Mouse (Mus musculus) heart, embryonic 14.5 days (tissue): ENCODE results near the gene Fut11. TPM values are rescaled to one million over a fixed set of nuclear protein-coding genes. Genes with fewer than 3 reads are reported as not detected.

Source experiments
- ATAC-seq: fragments of 200-750 bp; cut with Nextera tagmentation; 2 replicates; pipeline ENCODE4 v1.8.0; 2017; ENCODE audit warnings: low read depth, moderate TSS enrichment; ENCODE audit not compliant: insufficient number of reproducible peaks, insufficient read depth, low FRiP score
- H3K27ac ChIP-seq, 2 experiments: fragments of 200-500 bp in 1 of 2; fragments of 300-500 bp in 1 of 2; sonication (generic) in 1 of 2; replicated peaks in 1 of 2; 2 replicates each; pipeline ENCODE4 v1.5.1; 2012 to 2014; ENCODE audit warnings: low read depth in 2 of 2, low read length in 2 of 2, control low read depth in 1 of 2, mild to moderate bottlenecking in 1 of 2, mixed read lengths in 1 of 2; ENCODE audit not compliant: control insufficient read depth in 1 of 2, insufficient read depth in 1 of 2
- H3K27me3 ChIP-seq: fragments of 300-500 bp; sonication (generic); 2 replicates; pipeline ENCODE4 v1.6.1; 2014; ENCODE audit warnings: mild to moderate bottlenecking, low read length, control low read depth; ENCODE audit not compliant: control insufficient read depth, insufficient read depth
- H3K36me3 ChIP-seq: fragments of 300-500 bp; sonication (generic); 2 replicates; pipeline ENCODE4 v1.6.1; 2014; ENCODE audit warnings: mild to moderate bottlenecking, control low read depth, low read length, mixed read lengths; ENCODE audit not compliant: control insufficient read depth, insufficient read depth
- H3K4me1 ChIP-seq, 2 experiments: fragments of 200-500 bp in 1 of 2; fragments of 300-500 bp in 1 of 2; sonication (generic) in 1 of 2; 2 replicates each; pipeline ENCODE4 v1.6.1; 2012 to 2014; ENCODE audit warnings: low read length in 2 of 2, control low read depth in 1 of 2, mixed read lengths in 1 of 2; ENCODE audit not compliant: control insufficient read depth in 2 of 2, insufficient read depth in 2 of 2
- H3K4me2 ChIP-seq: fragments of 300-500 bp; sonication (generic); 2 replicates; pipeline ENCODE4 v1.6.1; 2014; ENCODE audit warnings: mild to moderate bottlenecking, low read length
- H3K4me3 ChIP-seq, 2 experiments: fragments of 200-500 bp in 1 of 2; fragments of 300-500 bp in 1 of 2; sonication (generic) in 1 of 2; 2 replicates each; pipeline ENCODE4 v1.5.1; 2012 to 2014; ENCODE audit warnings: low read length in 2 of 2, mild to moderate bottlenecking in 2 of 2, control low read depth in 1 of 2, low read depth in 1 of 2, moderate library complexity in 1 of 2; ENCODE audit not compliant: control insufficient read depth in 1 of 2, insufficient read depth in 1 of 2
- H3K9ac ChIP-seq: fragments of 300-500 bp; sonication (generic); 2 replicates; pipeline ENCODE4 v1.6.1; 2014; ENCODE audit warnings: mild to moderate bottlenecking, low read length
- H3K9me3 ChIP-seq: fragments of 300-500 bp; sonication (generic); 2 replicates; pipeline ENCODE4 v1.6.1; 2016; ENCODE audit warnings: low read length, control low read depth; ENCODE audit not compliant: control insufficient read depth
- WGBS: fragments of 180-500 bp; shearing (Covaris S2); extraction: QIAGEN DNeasy Blood & Tissue Kit; methylation state at CpG from one replicate; pipeline ENCODE4 v1.1.7; 2014; 5-methylcytosine and 5-hydroxymethylcytosine counted together
- polyA plus RNA-seq: library from polyadenylated mRNA; unstranded; fragments of >200 nt; fragmentation: Nextera tagmentation; extraction: Ambion mirVana; gene quantifications from 2 replicates; pipeline ENCODE4 v1.2.1, GENCODE M21; 2014

Fut11 gene
- polyA plus RNA-seq, 1 experiment from 2014 or later, result 16.5 TPM

DNA sequence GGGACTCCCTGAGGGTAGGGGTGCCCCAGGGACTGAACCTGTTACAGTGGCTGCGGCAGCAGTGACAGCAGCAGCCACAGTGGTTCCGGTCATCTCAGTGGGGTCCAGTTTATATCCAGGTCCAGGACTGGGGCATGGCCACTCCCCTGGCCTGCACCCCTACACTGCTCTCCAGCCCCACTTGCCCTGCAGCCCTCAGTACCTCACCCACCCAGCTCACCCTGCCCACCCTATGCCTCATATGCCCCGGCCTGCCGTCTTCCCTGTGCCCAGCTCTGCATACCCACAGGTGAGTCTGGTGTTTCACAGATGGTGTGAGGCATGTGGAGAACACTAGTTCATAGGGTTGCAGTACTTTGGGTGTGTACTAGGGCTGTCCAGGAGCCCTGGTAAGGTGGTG is 26.6 kb downstream of the Fut11 start:
- Histone ChIP-seq H3K4me1 (peaks cover 9 to 13% of the 10 kb centered on the region in 2 experiments), H3K9me3 (no peaks in the 10 kb centered on the region), H3K27ac (no peak overlapping the region), H3K36me3 (peaks cover 100% of the 10 kb centered on the region), H3K9ac (no peak overlapping the region), H3K4me3 (no peak overlapping the region), H3K4me2 (no peak overlapping the region), H3K27me3 (no peaks in the 10 kb centered on the region)
- ATAC-seq, result no peak
- 88% methylated on average over 4 of the region's 4 CpGs for WGBS

DNA sequence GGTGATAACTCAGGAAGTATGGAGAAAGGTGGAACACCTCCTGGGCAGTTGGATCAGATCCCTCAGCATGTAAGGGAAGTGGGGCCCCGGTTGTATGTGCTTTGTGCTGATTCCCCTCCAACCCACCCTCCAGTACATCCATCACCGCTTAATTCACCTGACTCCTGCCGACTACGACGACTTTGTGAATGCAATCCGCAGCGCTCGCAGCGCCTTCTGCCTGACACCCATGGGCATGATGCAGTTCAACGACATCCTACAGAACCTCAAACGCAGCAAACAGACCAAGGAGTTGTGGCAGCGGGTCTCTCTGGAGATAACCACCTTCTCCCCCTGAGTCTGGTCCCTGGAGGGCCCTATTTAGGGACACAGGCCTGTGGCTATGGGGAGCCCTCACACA is 28.2 kb downstream of the Fut11 start:
- Histone ChIP-seq H3K4me3 (no peak overlapping the region), H3K4me2 (no peak overlapping the region), H3K27me3 (no peaks in the 10 kb centered on the region), H3K36me3 (peaks cover 100% of the 10 kb centered on the region), H3K9ac (no peak overlapping the region), H3K27ac (no peak overlapping the region), H3K9me3 (no peaks in the 10 kb centered on the region), H3K4me1 (peaks cover 9 to 13% of the 10 kb centered on the region in 2 experiments)
- no peak for ATAC-seq
- WGBS, result 87% methylated on average over 12 of the region's 12 CpGs

DNA sequence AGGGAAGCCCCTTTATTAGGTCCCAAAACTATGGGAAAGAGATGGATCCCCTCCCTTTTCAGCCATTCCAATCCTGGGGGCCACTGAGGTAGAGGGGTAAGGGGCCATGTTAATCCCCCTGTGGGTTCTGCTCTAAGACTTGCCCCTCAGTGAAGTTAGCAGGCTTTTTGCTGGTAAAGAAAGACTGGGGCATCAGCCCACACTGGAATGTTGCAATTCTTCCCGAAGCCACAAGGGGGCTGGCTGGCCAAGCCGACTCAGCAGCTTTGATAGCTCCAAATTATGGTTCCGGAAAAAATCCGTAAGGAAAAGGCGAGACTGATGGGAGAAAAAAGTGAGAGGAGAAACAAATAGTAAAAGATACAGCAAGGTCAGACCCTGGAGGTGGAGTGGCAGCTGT is 29.3 kb downstream of the Fut11 start:
- no peak for ATAC-seq
- Histone ChIP-seq H3K27me3 (no peaks in the 10 kb centered on the region), H3K4me2 (no peak overlapping the region), H3K4me1 (peaks cover 9 to 13% of the 10 kb centered on the region in 2 experiments), H3K36me3 (peaks cover 100% of the 10 kb centered on the region), H3K9ac (0 out of 2 replicates have a peak overlapping the region, but pooled peaks have one; percentile 4), H3K4me3 (no peak overlapping the region), H3K27ac (no peak overlapping the region), H3K9me3 (no peaks in the 10 kb centered on the region)
- WGBS, result 30% methylated on average over 5 of the region's 5 CpGs

DNA sequence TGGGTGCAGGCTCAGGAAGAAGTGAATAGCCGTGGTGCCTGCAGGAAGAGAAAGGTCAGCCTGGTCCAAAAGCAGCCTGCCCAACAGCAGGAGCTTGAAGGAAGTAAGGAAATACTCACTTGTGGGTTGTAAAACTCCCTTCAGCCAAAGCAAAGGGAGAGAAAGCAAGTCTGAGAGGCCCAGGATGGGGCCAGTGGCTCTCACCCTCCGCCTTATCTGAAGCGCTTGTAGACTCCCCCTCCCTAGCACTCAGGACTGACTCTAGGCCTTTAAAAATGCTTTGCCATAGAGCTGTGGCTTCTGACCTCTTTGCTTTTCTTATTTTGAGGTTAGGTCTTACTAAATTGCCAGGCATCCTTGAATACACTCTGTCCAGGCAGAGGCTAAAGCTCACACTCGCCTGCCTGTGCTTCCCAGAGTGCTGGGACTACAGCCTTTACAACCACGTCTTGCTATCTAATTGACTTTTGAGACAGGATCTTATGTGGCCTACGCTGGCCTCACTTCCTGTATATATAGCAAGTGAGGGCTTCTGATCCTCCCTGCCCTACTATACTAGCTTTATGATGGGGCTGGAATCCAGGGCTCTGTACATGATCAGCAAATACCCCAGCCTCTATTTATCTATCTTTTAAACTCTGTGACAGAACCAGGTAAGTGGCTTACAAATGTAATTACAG is 31.0 kb downstream of the Fut11 start:
- Histone ChIP-seq H3K4me2 (no peak overlapping the region), H3K36me3 (peaks cover 100% of the 10 kb centered on the region), H3K9me3 (no peaks in the 10 kb centered on the region), H3K27me3 (no peaks in the 10 kb centered on the region), H3K27ac (peak overlapping the region; percentile 3 to 53; a peak in 3 of 4 replicates), H3K4me1 (peaks cover 9 to 13% of the 10 kb centered on the region in 2 experiments), H3K4me3 (no peak overlapping the region), H3K9ac (peak overlapping the region; percentile 63)
- 27% methylated on average over 6 of the region's 6 CpGs for WGBS
- no peak for ATAC-seq

DNA sequence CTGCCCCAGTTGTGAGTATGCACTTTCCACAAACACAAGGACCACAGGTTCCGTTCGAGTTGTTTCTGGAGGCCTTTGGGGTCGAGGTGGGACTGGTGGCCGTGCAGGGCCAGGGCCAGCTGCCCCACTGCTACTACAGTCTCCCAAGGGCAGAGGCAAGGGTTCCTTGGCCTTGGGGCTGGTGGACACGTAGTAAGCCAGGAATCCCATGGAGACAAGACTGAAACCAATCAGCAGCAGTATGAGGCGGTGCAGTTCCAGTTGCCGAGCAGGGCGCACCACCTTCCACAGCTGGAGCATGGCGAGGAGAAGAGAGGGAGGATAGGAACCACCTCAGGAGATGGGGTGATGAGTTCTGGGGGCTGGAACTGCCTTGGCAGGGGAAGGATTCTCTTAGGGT is 35.1 kb downstream of the Fut11 start:
- ATAC-seq, result no peak
- Histone ChIP-seq H3K4me3 (no peak overlapping the region), H3K27me3 (no peaks in the 10 kb centered on the region), H3K4me1 (peaks cover 11 to 26% of the 10 kb centered on the region in 2 experiments), H3K36me3 (peaks cover 78% of the 10 kb centered on the region), H3K4me2 (no peak overlapping the region), H3K9ac (no peak overlapping the region), H3K27ac (no peak overlapping the region), H3K9me3 (no peaks in the 10 kb centered on the region)
- WGBS, result 88% methylated on average over 9 of the region's 9 CpGs

DNA sequence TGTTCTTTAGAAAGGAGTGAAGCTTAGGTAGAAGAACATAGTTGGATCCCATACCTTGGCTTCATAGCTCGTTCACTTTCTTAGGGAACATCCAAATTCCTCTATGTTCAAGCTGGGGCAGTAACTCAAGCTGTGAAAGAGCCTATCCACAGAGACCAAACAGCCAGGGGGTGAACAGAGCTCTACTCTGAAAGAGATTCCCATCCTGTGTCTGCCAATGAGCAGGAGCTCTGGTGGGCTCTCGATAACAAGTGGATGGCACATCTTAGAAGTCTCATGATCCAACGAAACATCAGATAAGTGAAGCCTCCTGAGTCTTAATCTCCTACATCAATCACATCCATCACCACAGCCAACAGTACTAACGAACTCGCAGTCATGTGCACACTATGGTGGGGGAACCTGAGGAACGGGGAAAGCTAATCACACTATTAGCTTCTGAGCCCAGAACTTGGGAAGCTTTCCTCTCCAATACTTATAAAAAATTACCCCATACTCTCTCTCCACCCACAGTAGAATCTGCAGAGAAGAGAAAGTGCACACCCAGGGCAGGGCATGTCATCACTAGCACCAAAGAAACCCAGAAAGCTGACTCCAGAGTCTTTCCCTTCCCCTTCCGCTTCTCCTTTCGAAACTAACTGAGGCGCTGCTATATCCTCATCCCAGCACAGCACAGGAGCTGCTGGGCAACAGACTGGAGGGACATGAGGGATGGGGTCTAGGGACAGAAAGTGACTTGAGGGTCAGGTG is 36.3 kb downstream of the Fut11 start:
- Histone ChIP-seq H3K4me2 (no peak overlapping the region), H3K9me3 (no peaks in the 10 kb centered on the region), H3K4me3 (no peak overlapping the region), H3K4me1 (peaks cover 11 to 23% of the 10 kb centered on the region in 2 experiments), H3K27ac (no peak overlapping the region), H3K36me3 (peaks cover 78% of the 10 kb centered on the region), H3K9ac (no peak overlapping the region), H3K27me3 (no peaks in the 10 kb centered on the region)
- ATAC-seq, result no peak
- WGBS, result 83% methylated on average over 9 of the region's 9 CpGs

DNA sequence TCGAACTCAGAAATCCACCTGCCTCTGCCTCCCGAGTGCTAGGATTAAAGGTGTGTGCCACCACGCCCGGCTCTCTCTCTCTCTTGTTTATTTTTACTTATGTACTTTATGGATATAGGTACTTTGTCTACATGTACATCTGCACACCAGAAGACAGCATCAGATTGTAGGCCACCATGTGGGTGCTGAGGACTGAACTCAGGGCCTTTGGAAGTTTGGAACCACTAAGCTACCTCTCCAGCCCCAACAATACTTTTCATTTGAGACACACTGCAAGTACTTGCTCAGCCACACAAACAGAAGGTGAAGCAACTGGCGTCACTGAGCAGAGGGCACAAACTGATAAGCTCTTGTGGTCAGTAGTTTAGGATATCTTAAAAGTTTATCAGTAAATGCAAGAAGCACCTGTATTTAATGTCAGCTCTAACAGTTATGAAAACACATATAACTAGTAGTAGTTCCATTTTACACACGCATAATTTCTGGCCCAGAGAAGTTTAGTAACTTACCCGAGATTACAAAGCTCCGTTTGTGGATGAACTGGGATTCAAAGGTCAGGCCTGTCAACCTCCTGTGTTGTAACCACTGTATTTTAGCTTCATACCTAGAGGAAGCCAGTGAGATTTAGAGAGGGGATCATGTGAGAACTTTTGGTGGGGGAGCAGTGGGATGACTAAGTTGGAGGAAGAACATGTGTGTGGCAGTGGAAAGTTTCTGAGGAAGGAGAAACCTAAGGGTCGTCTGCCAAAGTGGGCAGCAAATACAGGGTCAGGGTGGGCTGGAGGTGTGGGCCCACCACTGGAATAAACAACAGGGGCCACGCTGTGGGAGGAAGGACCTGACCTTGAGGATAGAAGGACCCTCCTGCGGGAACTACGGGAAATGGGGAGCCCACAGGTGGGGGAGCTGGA is 38.5 kb downstream of the Fut11 start:
- 41% methylated on average over 12 of the region's 12 CpGs for WGBS
- peaks cover 13 to 28% of the 10 kb centered on the region in 2 experiments for H3K4me1 ChIP-seq

More for the DNA sequence above, 38.5 kb downstream of the Fut11 start:
- Histone ChIP-seq H3K9ac (peak overlapping the region; percentile 95), H3K4me3 (peak overlapping the region; percentile 78 to 86), H3K27me3 (no peaks in the 10 kb centered on the region), H3K9me3 (no peaks in the 10 kb centered on the region), H3K36me3 (peaks cover 72% of the 10 kb centered on the region), H3K27ac (peak overlapping the region; percentile 67 to 87), H3K4me2 (peak overlapping the region; percentile 81)
- ATAC-seq, result no peak
